Mouse (Mus musculus) heart, embryonic 14.5 days (tissue): ENCODE results near the gene Cox18. TPM values are rescaled to one million over a fixed set of nuclear protein-coding genes. Genes with fewer than 3 reads are reported as not detected.

Experiments used
- polyA plus RNA-seq: library from polyadenylated mRNA; unstranded; fragments of >200 nt; fragmentation: Nextera tagmentation; extraction: Ambion mirVana; gene quantifications from 2 replicates; pipeline ENCODE4 v1.2.1, GENCODE M21; 2014

The Cox18 gene
- polyA plus RNA-seq, 1 experiment from 2014 or later = 26.0 TPM

Other genes with a start within 250 kb of the Cox18 start
- gene Ankrd17, start 142.6 kb upstream of the Cox18 start, polyA plus RNA-seq = 26.2 and 26.5 TPM in 2 replicates
- gene Gm9958, start 143.2 kb upstream of the Cox18 start, polyA plus RNA-seq = 3.1 and 3.5 TPM in 2 replicates
- gene Alb, start 236.9 kb upstream of the Cox18 start, polyA plus RNA-seq = 0.38 and 1.1 TPM in 2 replicates